Mouse (Mus musculus): ENCODE results near the gene Prl8a9.

Gene Prl8a9

DNA sequence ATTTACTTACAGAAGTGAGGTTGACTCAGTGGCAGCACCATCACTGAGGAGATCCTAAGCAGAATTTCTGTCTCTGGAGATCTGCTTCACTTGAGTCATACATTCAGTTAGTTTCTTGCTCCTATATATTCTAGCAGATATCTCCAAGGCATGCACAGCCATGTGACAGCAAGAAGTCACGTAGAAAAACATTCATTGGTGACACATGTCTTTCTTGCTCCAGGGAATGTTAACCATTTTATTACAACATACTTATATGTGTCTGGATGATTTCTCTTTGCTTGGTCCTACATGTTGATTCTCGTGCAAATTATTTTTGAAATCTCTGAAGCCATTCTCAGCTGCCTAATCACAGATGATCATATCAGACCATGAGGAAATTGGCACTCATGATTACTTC lies at the start of gene Prl8a9:
Gene Prl8a9, minus strand, starts transcription at position 101 of the 400 bp plus-strand sequence.
- DNase-seq (ENCODE audit: low read depth, low spot score) = no peak

DNA sequence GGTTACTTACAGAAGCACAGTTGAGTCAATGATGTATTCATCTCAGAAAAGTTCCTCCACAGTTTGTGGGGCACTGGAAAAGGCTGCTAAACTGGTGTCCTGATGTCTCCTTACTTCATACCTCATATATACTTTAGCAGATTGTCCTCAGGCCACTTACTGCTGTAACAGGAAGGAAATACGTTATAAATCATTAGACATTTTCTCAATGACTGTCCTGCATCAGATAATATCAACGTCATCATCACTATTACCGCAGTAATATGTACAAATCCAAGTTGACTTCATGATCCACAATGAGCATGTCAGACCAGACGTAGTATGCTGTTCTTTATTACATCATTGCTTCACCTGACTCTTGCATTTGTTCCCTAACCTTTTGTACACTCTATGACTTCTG lies 46.1 kb upstream of the Prl8a9 start, which contains the start of gene Prl7b1:
Gene Prl7b1, minus strand, starts transcription at position 101 of the 400 bp plus-strand sequence.
- no peak for DNase-seq (ENCODE audit: low read depth, low spot score)

DNA sequence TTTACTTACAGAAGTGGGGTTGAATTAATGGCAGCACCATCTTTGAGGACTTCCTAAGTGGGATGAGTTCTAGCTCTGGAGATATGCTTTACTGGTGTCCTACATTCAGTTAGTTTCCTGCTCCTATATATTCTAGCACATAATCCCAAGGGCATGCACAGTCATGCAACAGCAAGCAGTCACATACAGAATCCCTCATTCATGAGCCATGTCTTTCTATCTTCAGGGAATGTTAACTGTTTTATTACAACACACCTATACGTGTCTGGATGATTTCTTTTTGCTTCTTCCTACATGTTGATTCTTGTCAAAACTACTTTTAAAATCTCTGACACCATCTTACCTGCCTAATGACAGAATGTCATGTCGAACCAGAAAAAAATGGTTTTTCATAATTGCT lies 17.7 kb upstream of the Prl8a9 start, which contains the start of gene Prl8a1:
Gene Prl8a1, minus strand, starts transcription at position 101 of the 400 bp plus-strand sequence.
- DNase-seq (ENCODE audit: low read depth, low spot score) = no peak

DNA sequence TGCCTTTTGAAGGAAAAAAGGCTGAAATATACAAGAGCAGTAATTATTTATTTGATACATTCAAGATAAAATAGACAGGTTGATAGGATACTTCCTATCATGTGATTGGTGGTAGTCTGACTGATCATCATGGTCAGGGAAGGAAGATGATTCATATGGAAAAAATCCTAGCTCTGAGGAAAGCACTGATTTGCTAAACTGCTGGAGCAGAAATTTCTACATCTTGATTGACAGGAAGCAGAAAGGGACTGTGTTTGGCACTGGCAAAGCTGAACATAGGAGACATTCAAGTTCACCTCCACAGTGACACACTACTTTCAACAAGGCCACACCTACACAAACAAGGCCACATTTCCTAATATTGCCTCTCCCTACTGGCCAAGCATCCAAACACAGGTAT lies 11.1 kb downstream of the Prl8a9 start:
- no peak for DNase-seq (ENCODE audit: low read depth, low spot score)

DNA sequence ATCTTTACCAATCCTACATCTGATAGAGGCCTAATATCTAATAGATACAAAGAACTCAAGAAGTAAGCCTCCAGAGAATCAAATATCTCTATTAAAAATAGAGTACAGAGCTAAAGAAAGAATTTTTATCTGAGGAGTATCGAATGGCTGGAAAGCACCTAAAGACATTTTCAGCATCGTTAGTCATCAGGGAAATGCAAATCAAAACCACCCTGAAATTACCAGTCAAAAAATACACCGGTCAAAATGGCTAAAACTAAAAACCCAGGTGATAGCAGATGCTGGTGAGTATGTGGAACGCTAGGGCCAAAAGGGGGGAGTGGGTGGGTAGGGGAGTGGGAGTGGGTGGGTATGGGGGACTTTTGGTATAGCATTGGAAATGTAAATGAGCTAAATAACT lies 41.2 kb downstream of the Prl8a9 start:
- no peak for DNase-seq (ENCODE audit: low read depth, low spot score)

DNA sequence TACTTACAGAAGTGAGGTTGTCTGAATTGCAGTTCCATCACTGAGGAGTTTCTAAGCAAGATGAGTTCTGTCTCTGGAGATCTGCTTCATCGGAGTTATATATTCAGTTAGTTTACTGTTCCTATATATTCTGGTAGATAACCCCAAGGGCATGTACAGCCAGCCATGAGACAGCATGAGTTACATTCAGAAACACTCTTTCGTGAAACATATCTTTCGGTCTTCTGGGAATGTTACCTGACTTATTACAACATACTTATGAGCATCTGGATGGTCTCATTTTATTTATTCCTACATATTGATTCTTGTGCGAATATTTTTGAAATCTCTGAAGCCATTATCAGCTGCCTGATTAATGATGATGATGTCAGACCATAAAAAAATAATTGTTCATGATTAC lies 51.3 kb downstream of the Prl8a9 start, which contains the start of gene Prl8a8:
Gene Prl8a8, minus strand, starts transcription at position 101 of the 400 bp plus-strand sequence.
- DNase-seq (ENCODE audit: low read depth, low spot score) = no peak

Data from WW6 (cell line).